Mouse (Mus musculus) embryo, embryonic 10 days (tissue): Measurements from ENCODE around the gene Ets2.
A peak's percentile ranks its signal among the peaks of the same experiment; 100 is the strongest.
"Not testable (repeated sequence)": the region's sequence is repeated elsewhere in the genome, so short reads cannot be mapped to it uniquely, and the experiment has no call there.

ENCODE experiments used
- DNase-seq: peaks from one replicate; pipeline ENCODE4 v3.0.0-alpha.2; 2015; ENCODE audit warnings: low spot score

The Ets2 gene

GRCm38 (mm10) chr16:95700224-95700623 lies 1.7 kb upstream of the Ets2 start:
- no peak for DNase-seq

GRCm38 (mm10) chr16:95702562-95703545 lies 979 bp downstream of the Ets2 start:
- DNase-seq, result peak; percentile 35

- peak; percentile 16 for DNase-seq
Measured at GRCm38 (mm10) chr16:95703958-95704357, 2.1 kb downstream of the Ets2 start.

- no peak for DNase-seq
Measured at GRCm38 (mm10) chr16:95704662-95705330, 2.9 kb downstream of the Ets2 start.

- no peak for DNase-seq
Measured at GRCm38 (mm10) chr16:95705771-95706170, 3.9 kb downstream of the Ets2 start.

GRCm38 (mm10) chr16:95708211-95709004 lies 6.5 kb downstream of the Ets2 start:
- no peak for DNase-seq

GRCm38 (mm10) chr16:95709175-95709574 lies 7.3 kb downstream of the Ets2 start:
- no peak for DNase-seq

- no peak for DNase-seq
Measured at GRCm38 (mm10) chr16:95710129-95710528, 8.3 kb downstream of the Ets2 start.

- DNase-seq, result no peak
Measured at GRCm38 (mm10) chr16:95712121-95712520, 10.2 kb downstream of the Ets2 start.

- not testable (repeated sequence) for DNase-seq
Measured at GRCm38 (mm10) chr16:95713077-95713476, 11.2 kb downstream of the Ets2 start.

GRCm38 (mm10) chr16:95715026-95715425 lies 13.2 kb downstream of the Ets2 start:
- DNase-seq, result no peak

- no peak for DNase-seq
Measured at GRCm38 (mm10) chr16:95716061-95716706, 14.3 kb downstream of the Ets2 start.

- DNase-seq, result no peak
Measured at GRCm38 (mm10) chr16:95717631-95718030, 15.8 kb downstream of the Ets2 start.

- no peak for DNase-seq
Measured at GRCm38 (mm10) chr16:95718119-95718518, 16.2 kb downstream of the Ets2 start.

- DNase-seq, result no peak
Measured at GRCm38 (mm10) chr16:95720532-95720931, 18.7 kb downstream of the Ets2 start.

GRCm38 (mm10) chr16:95724251-95724650 lies 22.4 kb downstream of the Ets2 start:
- DNase-seq, result no peak

- DNase-seq, result no peak
Measured at GRCm38 (mm10) chr16:95724776-95725175, 22.9 kb downstream of the Ets2 start.

GRCm38 (mm10) chr16:95726802-95727201 lies 24.9 kb downstream of the Ets2 start:
- no peak for DNase-seq

- peak; percentile 18 for DNase-seq
Measured at GRCm38 (mm10) chr16:95728453-95729435, 26.9 kb downstream of the Ets2 start.

GRCm38 (mm10) chr16:95729775-95730174 lies 27.9 kb downstream of the Ets2 start:
- no peak for DNase-seq
